Mouse (Mus musculus) gastrocnemius, postnatal 25 days (tissue): Measurements from ENCODE around the gene Tex14. TPM values are rescaled to one million over a fixed set of nuclear protein-coding genes. Genes with fewer than 3 reads are reported as not detected.
"Not testable (repeated sequence)": the region's sequence is repeated elsewhere in the genome, so short reads cannot be mapped to it uniquely, and the experiment has no call there.

Experiments
- DNase-seq: peaks from one replicate; pipeline ENCODE4 v3.0.0; 2022
- total RNA-seq, 2 experiments: library from RNA; stranded (reverse); gene quantifications; 1 replicate in 1 of 2; 2 replicates in 1 of 2; pipeline ENCODE4 v1.2.3; 2021

Gene Tex14
- total RNA-seq, 2 experiments from 2014 or later, result 0.27 TPM; not detected in 1

DNA sequence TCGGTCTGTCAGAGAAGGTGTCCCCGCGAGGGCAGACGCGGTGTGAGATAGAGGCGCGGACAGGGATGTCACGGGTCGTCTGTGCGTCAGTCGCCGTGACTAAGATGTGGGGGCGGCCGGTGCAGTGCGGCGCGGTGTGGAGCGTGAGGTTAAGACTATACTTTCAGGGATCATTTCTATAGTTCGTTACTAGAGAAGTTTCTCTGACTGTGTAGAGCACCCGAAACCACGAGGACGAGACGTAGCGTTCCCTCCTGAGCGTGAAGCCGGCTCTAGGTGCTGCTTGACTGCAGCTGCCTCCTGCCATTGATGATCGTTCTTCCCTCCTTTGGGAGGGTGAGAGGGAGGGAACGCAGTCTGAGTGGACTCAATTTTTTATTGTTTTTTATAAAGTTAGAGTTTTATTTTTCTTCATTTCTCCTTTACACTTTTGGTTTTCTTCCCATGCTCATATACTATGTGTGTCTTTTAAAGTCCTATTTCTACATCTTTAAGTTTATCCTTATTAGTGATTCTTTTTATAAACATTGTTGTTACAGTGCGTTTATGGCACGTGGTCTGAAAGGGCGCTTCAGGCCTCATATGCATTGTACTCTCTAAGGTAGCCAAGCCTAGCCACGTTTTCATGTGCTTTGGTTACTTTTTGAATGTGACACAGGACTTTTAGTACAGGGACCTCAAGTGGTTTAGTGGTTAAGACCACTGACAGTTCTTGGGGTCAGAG, 43.8 kb downstream of the Tex14 start:
- DNase-seq, result not testable (repeated sequence)

DNA sequence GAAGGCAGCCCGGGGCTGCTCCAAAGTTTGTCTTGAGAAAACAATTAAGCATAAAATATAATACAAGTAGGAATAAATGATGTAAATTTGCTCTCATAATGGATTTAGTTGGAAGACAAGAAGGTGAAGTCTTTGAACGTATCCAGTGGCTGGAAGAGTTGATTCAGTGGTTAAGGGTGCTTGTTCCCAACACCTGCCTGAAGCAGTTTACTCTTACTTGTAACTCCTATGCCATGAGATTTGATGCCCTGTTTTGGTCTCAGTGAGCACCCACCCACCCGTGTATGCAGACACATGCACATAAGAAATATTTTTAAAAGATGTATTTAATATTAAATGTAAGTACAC, 44.3 kb downstream of the Tex14 start:
- no peak for DNase-seq

DNA sequence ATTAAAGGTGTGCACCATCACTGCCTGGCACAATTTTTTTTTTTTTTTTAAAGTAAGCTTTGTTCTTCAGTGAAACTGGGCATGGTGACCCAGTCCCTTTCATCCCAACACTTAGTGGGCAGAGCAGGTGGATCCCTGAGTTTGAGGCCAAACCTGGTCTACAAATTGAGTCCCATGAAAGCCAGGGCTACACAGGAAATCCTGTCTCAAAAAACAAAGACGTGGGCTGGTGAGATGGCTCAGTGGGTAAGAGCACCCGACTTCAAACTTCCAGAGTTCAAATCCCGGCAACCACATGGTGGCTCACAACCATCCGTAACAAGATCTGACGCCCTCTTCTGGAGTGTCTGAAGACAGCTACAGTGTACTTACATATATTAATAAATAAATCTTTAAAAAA, 45.0 kb downstream of the Tex14 start:
- DNase-seq, result not testable (repeated sequence)

DNA sequence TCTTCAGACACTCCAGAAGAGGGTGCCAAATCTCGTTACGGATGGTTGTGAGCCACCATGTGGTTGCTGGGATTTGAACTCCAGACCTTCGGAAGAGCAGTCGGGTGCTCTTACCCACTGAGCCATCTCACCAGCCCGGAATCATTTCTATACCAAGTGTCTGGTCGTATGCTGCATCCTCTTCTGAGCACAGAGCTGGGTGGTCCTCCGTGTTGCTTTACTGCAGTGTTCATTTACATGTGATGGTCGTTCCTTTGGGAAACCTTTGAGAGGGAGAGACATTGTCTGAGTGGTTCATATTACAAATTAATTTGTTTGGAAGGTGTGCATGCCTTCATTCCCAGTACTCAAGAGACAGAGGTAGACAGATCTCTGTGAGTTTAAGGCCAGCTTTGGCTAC, 47.9 kb downstream of the Tex14 start:
- not testable (repeated sequence) for DNase-seq

DNA sequence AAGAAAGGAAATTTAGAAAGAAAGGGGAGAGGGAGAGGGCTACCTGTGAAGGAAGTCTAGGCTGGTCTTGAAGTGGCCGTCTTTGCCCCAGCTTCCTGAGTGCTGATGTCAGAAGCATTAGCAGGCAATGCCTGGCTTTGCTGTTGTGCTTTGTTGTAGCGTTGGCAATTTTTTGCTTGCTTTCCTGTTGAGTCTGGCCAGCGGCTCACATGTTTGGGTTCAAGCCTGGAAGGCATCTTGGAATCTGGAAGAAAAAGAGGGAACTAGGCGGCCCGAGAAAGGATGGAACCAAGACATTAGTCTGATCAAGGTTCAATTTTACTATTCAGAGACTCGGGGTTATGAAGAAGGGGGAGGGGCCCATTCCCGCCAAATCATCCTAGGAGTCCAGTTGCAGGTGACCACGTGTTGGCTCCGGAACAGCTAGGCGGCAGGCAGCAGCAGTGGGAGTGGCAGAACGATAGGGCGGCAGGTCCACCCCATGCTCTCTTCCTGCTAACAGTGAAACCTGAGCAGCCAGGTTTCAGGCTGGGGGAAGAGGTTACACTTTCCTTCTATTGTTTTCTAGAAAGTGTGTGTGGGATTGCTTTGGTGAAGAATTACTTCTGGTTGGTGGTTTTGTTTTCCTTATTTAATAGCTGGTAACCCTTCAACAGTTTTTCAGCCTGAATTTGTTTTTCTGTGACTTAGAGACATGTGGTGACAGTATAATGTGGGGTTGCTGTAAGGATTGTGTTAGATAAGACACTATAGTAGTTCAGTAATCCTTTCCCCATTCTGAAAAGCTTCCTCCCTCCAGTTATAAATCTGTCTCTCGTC, 48.6 kb downstream of the Tex14 start:
- DNase-seq, result no peak

DNA sequence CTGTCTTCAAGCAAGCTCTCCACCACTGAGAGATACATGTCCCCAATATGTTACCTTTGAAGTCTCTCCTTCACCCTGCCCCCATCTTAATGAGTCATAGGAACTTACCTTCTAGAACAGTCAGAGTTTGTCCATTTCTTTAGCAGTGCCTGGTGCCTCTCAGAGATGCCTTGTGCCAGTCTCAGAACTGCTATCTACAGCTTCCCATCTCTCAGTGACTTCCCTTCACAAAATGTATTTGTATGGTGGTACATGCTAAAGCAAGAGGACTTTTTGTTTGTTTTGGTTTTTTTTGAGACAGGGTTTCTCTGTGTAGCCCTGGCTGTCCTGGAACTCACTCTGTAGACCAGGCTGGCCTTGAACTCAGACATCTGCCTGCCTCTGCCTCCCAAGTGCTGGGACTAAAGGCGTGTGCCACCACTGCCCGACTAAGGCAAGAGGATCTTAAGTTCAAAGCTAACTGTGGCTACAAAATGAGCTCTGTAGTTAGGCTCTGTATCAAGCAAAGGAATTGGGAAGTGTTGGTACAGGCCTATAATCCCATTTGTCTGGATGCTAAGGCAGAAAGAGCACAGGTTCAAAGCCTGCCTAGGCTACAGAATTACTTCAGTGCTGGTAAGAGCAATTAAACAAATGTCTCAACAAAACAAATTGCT, 49.3 kb downstream of the Tex14 start:
- DNase-seq, result no peak

DNA sequence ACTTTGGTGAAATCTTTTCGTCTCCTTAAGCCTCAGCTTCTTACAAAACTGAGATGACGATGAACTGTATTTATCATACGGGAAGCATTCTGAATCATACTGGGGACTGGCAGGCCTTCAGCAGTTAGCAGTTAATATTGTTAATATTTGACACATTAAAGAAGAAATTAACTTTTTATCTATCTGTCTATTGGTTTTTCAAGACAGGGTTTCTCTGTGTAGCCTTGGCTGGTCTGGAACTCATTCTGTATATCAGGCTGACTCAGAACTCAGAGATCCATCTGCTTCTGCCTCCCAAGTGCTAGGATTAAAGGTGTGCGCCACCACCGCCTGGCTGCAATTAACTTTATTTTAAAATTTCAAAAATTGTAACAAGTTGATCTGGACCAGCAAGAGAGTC, 50.7 kb downstream of the Tex14 start:
- DNase-seq, result no peak

DNA sequence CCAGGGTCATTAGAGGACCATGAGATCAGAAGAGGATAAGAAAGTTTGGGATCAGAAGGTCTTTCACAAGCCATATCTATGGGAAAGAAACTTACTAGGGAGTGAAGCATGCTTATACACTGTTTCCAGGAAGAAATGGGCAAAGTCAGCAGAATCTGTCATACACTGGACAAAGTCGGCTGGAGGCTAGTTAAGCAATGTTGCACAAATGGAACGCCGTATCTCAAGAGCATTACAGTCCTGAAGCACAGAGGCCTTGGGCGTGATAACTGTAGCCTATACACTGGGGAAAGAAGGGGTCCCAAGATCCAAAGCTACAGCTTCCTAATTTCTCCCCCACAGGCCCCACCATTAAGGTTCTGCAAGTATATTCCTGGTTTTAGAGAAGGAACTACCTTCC, 51.1 kb downstream of the Tex14 start:
- no peak for DNase-seq

DNA sequence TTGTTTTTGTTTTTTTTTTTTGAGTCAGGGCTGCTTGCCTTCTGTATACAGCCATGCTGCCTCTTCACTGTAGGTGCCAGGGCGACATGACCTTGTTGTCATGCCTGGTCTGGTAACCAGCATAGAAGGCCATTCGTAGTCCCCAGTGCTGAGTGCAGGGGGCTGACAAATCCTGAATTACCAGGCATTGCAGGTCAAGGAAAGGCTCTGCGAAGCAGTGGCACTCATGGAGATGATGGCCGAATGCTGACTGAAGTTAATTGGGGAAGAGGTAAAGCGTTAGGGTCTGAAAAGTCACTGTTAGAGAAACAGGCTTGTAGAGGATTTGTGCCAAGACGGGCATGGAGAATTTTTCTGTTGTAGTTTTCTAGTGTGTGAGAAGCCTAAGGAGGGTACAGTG, 55.7 kb downstream of the Tex14 start:
- DNase-seq, result no peak

DNA sequence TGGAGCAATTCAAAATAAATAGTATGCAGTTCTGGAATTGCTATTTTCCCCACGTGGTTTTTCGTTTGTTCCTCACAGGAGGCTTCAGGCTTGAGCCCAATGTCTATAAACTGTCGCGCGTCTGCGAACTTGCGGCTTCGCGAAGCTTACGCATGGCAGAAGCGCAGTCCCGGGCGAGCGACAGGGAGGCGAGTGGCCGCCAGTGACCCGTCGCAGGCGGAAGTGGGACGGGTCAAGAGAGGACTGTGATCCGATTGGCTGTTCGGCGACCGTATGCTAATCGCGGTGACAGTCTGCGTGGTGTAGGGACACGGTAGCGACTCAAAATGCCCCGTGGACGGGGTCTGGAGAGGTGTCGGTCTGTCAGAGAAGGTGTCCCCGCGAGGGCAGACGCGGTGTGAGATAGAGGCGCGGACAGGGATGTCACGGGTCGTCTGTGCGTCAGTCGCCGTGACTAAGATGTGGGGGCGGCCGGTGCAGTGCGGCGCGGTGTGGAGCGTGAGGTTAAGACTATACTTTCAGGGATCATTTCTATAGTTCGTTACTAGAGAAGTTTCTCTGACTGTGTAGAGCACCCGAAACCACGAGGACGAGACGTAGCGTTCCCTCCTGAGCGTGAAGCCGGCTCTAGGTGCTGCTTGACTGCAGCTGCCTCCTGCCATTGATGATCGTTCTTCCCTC, 57.1 kb downstream of the Tex14 start:
- DNase-seq, result peak; percentile 87

DNA sequence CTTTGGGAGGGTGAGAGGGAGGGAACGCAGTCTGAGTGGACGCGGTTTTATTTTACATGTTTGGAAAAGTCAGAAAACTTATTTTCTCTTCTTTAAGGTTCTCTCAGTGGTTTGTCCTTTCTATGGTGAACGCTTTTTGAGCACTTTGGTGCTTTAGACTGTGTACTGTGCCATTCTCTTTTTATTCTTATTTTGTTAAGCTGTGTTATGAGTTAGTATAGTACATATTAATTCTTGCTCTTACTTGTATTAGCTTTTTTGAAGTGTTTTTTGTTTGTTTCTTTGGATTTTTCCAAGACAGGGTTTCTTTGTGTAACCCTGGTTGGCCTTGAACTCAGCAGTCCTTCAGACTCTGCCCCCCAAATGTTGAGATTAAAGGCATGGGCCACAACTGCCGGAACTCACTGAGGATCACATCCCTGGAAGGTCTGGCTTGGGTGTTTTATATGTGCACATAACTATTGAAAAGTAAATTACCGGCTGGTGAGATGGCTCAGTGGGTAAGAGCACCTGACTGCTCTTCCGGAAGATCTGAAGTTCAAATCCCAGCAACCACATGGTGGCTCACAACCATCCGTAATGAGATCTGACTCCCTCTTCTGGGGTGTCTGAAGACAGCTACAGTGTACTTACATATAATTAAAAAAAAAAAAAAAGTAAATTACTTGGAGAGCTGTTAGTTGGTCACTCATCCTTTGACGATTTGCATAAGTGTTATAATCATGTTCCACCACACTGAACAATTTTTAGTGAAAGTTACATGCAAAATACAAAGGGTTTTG, 57.8 kb downstream of the Tex14 start:
- DNase-seq, result no peak

DNA sequence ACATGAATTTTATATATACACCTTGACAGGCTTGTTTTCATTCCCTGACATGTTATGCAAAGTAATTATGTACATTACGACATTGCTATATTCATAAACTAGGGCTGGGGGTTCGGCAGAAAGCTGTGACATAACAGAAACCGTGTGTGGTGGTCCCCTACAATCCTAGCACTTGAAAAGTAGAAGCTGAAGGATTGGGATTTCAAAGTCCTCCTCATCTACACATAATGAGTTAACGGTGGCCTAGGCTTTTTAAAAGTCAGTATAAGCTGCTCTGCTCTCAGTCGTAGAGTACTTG, 58.3 kb downstream of the Tex14 start:
- DNase-seq, result no peak

DNA sequence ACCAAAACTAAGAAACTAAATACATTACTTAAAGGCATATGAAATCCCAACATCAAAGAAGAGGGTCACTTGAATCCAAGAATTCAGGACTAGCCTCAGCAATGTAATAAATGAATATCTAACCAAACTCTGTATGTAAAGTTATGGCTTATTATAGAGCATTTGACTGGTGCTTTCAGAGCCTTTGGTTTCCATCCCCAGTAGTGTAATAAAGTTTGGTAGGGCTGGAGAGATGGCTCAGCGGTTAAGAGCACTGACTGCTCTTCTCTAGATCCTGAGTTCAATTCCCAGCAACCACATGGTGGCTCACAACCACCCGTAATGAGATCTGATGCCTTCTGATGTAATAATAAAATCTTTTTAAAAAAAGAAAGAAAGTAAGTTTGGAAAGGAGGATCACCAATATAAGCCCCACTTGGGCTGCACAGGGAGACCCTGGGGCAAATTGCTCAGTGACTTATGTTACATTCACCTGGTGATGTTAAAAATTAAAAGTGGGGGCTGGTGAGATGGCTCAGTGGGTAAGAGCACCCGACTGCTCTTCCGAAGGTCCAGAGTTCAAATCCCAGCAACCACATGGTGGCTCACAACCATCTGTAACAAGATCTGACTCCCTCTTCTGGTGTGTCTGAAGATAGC, 59.0 kb downstream of the Tex14 start:
- DNase-seq, result not testable (repeated sequence)

DNA sequence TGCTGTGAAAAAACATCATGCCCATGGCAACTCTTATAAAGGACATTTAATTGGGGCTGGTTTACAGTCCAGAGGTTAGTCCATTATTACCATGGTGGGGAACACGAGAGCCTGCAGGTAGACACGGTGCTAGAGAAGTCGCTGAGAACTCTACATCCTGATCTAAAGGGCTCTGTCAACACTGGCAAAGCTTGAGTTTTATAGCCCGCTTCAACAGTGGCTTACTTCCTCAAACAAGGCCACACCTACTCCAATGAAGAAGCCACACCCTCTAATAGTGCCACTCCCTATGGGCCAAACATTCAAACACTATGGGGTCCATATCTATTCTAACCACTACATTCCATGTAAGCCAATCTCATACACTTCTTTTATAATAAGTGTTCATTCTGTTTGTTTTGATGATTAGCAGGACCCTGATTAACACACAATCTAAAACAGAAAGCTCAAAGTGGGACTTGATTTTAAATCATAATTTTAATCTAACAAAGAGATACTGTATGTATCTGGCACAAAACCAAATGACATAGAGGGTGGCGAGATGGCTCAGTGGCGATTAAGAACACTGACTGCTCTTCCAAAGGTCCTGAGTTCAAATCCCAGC, 61.2 kb downstream of the Tex14 start:
- no peak for DNase-seq

DNA sequence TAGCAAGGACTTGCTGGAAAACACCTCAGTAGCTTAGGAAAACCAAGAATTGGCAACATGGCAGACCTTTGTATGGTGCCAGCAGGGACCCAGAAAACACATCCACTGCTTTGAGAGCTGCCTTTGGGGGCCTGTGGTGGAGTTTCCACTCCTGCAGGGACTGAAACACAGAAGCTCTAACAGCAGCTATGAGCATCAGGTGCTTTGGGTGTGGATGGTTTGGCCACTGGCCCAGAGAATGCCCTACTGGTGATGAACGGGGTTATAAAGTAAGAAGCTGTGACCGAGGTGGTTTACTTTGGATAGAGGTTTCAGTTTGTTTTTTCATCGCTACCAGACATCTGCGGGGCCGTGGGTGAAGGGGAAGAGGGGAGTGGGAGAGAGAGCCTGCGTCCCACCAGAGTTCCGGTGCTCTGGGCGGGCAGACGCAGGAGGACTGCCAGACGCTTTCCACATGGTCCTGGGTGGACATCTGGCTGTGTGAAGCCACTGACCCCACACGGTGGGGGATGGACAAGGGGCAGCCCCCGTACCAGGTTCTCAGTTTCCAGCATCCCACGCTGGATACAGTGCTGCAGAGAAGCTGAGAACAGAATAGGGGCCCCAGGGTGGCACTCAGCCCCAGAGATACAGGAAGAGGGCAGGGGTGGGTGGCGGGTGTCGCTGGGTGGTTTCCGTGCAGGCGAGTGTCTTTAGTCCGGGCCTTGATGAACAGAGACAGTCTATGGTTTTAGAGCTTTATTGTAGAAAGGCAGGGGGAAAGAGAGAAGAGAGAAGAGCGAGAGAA, 62.8 kb downstream of the Tex14 start:
- no peak for DNase-seq

DNA sequence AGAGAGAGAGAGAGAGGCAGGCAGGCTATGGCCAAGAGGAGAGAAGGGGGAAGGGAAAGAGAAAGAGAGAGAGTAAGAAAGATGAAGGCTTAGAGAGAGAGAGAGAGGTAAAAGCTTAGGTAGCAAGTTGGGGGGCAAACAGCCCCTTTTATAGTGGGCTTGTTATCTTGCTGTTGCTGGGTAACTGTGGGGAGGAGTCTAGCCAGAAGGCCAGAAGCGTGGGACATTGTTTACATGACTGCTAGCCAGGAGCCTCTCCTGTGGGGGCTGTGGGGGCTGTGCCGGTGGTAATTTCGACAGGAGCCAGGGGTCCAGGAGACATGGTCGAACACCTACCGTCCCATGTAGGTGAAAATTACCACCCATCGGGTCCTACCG, 63.4 kb downstream of the Tex14 start:
- no peak for DNase-seq

DNA sequence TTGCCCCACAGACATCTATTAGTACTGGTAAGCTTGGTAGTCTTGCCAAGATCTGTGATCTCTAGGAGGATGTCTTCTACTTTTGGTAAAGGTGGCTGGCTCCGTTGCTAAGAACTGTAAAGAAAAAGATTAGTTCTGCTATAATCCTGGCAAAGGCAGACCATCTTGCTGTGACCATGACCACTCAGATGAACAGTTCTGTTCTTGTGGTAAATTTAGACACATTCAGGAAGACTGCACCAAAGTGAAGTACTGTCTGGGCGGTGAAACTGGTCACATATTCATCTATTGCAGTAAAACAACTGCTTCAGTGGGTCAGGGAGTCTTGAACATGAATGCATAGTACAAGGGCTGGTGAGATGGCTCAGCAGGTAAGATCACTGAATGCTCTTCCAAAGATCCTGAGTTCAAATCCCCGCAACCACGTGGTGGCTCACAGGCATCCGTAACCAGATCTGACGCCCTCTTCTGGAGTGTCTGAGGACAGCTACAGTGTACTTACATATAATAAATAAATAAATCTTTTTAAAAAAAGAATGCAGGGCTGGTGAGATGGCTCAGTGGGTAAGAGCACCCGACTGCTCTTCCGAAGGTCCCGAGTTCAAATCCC, 63.9 kb downstream of the Tex14 start:
- no peak for DNase-seq

DNA sequence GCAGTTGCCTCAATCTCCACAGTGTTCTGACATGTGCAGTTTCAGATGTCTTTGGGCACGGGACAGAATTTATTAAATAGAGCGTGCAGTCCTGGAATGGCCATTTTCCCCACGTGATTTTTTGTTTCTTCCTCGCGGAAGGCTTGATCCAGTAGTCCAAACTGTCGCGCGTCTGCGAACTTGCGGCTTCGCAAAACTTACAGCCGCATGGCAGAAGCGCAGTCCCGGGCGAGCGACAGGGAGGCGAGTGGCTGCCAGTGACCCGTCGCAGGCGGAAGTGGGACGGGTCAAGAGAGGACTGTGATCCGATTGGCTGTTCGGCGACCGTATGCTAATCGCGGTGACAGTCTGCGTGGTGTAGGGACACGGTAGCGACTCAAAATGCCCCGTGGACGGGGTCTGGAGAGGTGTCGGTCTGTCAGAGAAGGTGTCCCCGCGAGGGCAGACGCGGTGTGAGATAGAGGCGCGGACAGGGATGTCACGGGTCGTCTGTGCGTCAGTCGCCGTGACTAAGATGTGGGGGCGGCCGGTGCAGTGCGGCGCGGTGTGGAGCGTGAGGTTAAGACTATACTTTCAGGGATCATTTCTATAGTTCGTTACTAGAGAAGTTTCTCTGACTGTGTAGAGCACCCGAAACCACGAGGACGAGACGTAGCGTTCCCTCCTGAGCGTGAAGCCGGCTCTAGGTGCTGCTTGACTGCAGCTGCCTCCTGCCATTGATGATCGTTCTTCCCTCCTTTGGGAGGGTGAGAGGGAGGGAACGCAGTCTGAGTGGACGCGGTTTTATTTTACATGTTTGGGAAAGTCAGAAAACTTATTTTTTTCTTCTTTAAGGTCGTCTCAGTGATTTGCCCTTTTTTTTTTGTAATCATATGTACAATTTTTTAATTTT, 66.2 kb downstream of the Tex14 start:
- DNase-seq, result peak; percentile 77

DNA sequence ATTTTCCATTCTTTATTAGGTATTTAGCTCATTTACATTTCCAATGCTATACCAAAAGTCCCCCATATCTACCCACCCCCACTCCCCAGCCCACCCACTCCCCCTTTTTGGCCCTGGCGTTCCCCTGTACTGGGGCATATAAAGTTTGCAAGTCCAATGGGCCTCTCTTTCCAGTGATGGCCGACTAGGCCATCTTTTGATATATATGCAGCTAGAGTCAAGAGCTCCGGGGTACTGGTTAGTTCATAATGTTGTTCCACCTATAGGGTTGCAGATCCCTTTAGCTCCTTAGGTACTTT, 66.8 kb downstream of the Tex14 start:
- DNase-seq, result not testable (repeated sequence)
